Mouse (Mus musculus): Measurements from ENCODE around the gene Jun.

Gene Jun

DNA sequence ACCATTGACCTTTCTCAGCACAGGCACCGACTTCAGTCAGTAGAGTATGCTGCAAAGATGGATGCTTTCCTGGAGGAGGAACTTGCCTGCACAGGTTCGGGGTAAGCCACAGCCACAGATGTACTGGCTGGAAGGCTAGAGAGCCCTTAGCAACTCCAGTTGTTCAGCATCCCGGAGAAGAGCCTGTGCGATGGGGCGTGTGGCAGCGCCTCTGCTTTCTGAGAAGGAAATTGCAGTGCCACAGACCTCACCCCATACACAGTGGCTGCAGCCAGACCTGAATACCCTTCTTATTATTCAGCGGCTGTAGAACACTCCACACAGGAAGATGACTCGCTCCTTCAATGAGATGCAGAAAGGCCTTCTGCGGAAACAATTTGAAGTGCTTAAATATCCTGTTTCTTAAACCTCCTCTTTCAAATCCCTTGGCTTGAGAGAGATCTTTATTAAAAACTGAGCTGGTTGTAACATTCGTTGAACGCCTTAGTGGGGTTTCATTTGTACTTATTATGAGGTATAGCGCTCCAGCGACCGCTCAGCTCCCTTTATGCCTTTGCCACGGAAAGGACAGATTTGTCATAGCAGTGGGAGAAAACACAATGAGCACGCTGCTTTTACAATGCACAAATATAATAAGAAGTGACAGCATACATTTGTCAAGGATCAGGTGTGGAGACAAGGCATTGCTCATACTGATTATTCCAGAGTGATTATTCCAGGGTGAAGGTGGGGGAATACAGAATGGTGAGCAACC lies 26.0 kb downstream of the Jun start:
- DNase-seq (ENCODE audit: low read depth, low spot score): no peak

DNA sequence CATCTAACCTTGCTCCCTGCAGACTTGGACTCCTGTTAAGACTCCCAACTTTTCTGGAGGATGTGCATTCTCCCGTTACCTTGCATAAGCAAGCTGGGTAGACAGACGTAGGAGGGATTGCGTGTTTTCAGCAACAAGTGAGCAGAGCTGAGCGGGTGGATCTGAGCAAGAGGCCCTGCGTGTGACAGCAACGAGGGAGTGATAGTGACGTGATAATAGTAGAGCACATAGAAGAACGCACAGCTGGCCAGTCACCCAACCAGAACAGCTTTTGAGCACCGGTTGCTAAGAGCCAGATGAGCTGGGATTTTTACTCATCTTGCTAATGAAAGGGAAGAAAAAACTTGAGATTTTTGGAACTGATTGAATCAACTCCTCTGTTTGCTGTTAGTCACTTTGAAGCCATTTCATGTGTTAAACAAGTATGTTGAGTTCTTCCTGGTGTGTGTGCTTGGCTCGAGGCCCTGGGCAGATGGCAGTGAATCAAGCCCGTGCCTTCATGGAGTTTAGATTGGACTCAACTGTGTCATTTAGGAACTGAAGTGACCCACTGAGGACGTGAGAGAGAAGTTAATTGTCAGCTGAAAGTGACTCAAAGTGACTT lies 28.6 kb downstream of the Jun start:
- no peak for DNase-seq (ENCODE audit: low read depth, low spot score)

DNA sequence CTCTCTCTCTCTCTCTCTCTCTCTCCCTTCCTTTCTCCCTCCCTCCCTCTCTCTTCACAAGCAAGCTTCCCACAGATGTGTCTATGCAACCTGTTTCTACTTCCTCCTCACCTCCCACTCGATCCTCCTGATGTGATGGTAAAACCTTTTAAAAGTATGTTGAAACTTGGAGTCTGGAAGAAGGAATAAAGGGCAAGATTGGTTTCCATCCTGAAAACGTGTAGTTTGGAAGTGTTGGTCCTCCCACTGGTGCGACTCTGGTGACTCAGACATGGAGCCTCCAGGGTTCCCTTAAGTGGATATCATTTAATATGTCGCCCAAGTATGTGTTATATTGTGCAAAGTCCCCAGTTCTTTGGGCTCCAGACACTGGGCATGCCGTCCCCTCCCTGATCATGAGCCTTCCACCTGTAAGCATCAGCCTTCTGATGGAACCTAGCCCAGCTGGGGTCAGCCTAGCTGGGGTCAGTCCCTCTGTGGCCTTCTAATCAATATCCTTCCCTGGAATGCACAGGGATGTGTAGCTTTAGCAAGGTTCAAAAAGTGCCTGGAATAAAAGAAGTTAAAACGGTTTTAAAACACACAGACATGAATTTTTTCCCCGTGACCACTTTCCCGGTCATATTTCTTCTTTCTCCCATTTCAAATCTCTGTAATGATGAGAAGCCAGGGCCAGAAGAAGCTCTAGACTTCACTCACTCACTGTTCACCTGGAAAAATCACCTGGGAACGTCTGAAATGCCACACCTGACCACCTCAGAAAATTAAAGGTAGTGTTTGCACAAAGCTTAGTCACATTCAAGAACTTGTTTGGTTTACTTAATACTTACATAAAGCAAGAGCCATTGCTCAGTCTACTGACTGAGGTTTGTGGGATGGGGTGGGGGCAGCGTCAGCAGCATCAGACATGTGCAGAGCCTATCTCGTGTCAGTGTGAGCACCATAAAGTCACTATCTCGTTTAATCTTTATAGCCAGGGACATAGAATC lies 30.1 kb downstream of the Jun start:
- no peak for DNase-seq (ENCODE audit: low read depth, low spot score)

DNA sequence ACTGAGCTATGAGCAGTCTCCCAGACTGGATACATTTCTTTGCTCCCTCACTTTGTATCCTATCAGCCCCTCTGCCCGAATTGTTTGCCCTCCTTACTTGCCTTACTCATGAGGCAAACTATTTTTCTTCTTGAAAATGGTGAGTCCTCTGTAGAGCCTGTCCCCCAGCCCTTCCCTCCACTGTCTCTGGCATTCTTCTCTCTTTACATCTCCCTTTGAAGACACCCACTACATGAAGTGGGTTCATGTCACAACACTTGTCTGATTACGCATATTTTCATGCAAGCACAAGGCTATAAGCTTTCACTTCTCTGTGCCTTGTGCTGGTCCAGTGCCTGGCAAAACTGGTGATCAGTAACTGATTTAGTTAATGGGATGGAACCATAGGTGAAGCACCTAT lies 31.8 kb downstream of the Jun start:
- no peak for DNase-seq (ENCODE audit: low read depth, low spot score)

DNA sequence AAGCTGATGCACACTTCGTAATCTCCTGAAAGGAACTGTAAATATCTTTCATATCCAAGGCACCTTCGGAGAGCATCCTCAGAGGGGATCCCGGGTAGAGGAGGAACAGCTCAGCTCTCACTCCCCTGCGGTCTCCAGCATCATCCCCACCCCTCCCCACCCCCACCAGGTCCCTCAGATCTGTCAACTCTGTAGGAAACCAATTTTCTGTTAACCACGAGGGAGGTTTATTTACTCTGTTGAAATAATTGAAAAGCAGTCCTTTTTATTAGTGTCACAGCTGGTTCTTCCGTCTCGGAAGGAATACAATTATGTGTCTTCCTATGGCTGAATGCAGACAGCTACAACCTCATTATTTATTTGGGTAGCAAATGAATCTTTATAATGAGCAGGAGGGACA lies 33.8 kb downstream of the Jun start:
- no peak for DNase-seq (ENCODE audit: low read depth, low spot score)

DNA sequence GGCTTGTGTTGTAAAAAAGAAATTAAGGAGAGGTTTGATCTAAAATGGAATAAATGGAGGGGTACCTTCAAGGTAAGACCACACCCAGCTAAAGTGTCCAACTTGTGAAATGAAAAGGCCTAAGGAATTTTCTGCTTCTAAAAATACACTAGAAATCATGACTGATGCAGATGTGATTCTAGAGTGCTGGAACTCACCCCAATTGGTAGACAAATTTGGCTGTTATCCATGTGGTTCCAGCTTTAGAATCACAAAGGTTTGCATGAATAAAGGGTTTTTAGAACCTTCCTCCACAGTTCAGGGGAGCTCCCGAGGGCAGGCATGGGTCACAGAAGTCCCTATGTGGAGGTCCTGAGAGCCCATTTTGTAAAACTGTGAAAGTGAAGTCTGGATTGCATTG lies 39.3 kb downstream of the Jun start:
- no peak for DNase-seq (ENCODE audit: low read depth, low spot score)

DNA sequence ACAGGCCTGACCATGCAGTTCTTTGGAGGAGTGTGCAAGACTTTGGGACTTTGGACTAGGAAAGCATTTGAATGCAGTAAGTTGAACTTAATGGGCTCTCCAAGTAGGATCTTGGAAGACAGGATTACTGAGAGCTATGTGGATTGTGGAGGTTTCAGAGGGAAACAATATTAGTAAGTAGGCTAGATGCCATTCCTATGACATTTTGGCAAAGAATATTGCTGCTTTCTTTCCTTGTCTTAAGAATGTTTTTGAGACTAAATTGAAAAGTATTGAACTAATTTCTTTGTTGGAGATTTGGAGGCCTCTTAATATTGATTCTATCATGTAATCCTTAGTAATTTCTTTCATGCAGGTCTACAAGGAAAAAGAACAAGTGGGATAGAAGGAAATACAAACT lies 39.8 kb downstream of the Jun start:
- no peak for DNase-seq (ENCODE audit: low read depth, low spot score)

DNA sequence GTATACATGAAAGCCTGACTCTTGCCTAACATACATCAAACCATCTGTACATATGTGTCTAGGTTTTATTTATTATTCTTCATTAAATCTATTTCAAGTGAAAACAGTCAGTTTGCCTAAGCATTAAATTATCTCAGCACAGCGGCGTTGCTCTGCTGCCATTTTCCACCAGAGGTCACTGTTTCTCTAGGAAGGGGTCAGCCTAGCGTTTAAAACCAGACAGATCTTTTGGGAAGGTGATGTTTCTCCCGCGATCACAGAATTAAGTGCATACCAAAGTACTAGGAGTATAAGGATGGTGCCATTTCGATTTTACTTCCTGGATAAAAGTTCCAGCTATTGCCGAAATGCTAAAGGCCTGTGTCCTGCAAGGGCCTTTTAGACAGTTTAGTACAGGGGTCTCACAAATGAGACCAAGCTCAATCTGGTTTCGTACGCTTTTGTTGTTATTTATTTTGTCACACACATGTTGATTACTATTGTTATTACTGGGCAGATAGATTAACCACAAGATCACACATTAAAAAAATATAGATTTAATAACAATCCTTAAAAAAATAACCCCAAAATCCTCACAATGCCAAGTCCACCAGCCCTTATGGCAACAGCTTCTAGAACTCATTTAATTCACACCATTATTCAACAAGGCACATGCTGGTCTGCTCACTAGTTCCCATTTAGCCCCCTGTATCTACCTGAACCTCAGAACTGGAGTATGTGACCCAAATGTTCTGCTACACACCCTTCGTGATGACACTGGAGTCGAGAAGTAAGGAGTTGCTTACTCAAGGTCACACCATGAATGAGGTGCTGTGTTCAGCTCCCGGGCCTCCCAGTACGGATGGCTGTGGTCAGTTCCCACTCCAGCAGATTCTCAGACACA lies 43.6 kb downstream of the Jun start:
- DNase-seq (ENCODE audit: low read depth, low spot score): peak; percentile 49

DNA sequence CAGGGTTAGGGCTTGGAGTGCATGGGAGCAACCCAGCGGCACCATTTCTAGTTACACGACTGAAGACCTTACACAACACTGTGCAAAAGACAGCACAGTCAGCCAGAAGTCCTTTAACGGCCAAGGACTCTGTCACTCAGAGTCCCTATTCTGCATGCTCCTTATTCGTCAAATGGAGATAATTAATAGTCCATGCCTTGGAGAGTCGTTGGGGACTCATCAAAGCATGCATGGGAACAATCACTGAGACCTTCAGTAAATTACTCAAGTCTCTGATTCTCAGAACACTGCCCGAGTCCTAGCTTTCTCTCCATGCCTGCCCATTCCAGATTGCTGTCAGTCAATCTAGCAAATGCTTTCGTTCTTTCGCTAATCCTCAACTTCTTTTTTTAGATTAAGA lies 44.3 kb downstream of the Jun start:
- DNase-seq (ENCODE audit: low read depth, low spot score): no peak

DNA sequence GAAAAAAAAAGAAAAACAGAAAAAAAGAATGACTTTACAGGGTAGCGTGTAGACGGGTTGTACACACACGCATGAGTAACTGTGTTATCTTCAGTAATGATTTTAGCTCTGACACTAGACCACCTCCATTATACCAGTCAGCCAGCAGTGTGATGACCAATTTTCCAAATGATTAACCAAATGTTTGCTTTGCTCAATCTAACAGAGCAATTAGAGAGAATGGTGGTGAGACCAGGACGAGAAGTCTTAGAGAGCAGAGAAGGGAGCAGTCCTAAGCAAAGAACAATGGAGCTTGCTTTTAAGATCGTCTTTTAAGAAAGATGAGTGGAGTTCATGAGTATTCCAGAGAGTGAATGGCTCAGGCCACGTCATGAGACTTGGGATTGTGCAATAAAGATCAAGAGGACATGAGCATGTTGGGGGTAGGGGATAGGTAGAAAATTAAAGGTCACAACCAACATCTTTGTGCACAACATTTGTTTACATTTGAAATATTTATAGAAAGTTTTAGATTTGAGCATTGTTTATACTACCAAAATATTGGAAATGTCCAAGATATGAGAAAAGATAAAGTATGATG lies 46.7 kb downstream of the Jun start:
- no peak for DNase-seq (ENCODE audit: low read depth, low spot score)

DNA sequence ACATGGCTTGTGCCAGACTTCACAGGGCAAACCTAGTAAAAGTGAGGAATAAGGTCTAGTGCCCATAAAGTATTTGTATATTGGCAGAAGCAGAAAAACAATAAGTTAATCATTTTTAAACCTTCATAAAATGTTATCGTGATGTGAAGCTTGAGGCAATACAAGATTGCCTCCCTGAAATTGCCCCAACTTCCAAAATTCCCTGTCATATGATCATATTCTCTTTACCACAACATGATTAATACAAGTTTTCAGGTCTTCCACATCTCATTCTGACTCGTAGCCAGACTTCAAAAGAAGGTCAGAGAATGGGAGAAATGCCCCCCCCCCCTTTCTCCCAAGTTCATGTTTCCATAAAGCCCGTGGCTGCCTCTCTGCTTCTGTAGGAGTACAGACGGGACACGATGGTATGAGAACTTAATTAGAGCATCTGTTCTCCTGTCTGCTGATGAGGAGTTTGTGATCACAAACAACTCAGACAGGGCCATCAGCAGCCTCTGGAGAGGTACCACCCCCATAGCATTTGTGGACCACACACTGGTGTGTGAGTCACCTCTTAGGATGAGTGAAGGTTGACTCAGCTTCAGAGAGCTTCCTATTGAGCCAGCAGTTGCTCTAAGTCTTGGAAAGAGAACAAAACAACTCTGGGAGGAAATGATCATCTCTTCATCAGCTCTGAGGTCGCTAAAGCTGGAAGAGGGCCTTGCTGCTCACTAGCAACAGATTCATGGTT lies 50.8 kb downstream of the Jun start:
- DNase-seq (ENCODE audit: low read depth, low spot score): no peak

DNA sequence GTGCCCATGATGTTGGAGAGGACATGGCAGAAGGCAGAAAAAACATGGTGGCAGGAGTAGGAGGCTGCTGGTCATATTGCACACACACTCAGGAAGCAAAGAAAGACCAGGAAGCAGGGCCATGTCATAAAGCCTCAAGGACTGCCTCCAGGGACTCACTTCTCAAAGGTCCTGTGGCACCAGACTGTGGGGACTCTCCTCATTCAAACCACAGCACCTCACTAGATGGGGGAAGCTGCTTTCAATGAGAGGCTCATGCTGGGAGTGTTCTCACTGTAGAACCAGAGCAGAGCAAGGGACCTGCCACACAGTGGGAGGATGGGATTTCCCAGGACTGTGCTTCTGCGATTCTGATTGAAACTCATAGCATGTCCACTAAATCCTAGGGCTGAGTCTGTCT lies 51.9 kb downstream of the Jun start:
- no peak for DNase-seq (ENCODE audit: low read depth, low spot score)

DNA sequence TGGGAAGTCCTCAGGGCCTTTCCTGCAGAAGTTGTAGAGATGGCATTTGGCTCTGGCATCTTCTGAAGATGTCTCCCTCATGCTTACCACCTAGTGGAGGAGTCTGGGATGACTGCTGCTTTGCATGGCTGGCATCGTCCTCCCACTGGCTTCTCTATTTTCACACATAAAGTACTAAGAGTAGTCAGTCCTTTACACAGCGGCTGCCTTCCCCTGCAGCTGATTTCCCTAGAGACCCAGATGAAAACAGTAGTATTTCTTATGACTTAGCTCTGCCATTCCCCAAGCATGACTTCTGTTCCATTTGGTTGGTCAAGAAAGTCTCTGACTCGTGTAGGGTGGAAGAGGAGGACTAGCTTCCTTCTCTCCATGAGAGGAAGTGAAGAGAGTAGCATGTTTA lies 52.8 kb downstream of the Jun start:
- peak; percentile 13 for DNase-seq (ENCODE audit: low read depth, low spot score)

All from ES-CJ7 (cell line).